In the genomic region with DNA sequence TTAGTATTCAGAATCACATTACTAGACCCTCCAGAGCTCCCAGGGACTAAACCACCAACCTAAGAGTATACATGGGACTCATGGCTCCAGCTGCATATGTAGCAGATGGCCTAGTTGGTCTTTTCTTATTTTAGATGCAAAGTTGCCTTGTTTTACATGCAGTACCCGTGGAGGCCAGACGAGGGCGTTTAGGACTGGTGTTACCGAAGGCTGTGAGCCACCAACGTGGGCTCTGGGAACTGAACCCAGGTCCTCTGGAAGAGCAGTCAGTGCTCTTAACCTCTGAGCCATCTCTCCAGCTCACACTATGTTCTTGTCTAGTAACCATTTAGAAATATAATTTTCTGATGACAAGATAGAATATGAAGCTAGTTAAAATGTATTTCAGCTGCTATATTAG, we compare ENCODE assay signal across 9 mouse cellular contexts.
DNase-seq lines count a peak whose midpoint lies in the region; ATAC-seq and TF ChIP-seq lines count a peak whose summit lies in the region.
"Had no signal": no experiment of that assay in that cellular context is flagged by ENCODE, and none has a peak within 500 bp of the region (broad histone marks: within the 10 kb centered on the region; RNA-seq: fewer than 3 reads in every experiment).

No protein-coding gene starts in this region.

- H3K9ac ChIP-seq in kidney, postnatal 0 days (ENCODE audit: low read depth, low read length), result no peak overlapping the region
- no peak overlapping the region for H3K9ac ChIP-seq in kidney, embryonic 15.5 days
- no peak overlapping the region for H3K9ac ChIP-seq in intestine, embryonic 16.5 days (ENCODE audit: low read depth, low read length)

- H3K27me3 ChIP-seq in kidney, postnatal 0 days (ENCODE audit: insufficient read depth, low read length), result no peaks in the 10 kb centered on the region
- H3K27me3 ChIP-seq in kidney, embryonic 15.5 days, result no peaks in the 10 kb centered on the region
- no peaks in the 10 kb centered on the region for H3K27me3 ChIP-seq in intestine, embryonic 16.5 days (replicated peaks; ENCODE audit: control insufficient read depth, insufficient read depth, low read length)

- no peaks in the 10 kb centered on the region for H3K4me1 ChIP-seq in kidney, postnatal 0 days (replicated peaks; ENCODE audit: insufficient read depth, low read length)
- H3K4me1 ChIP-seq in kidney, embryonic 15.5 days, result no peaks in the 10 kb centered on the region
- H3K4me1 ChIP-seq in intestine, embryonic 16.5 days (ENCODE audit: control insufficient read depth, insufficient read depth, low read length), result peaks cover 8% of the 10 kb centered on the region; the same call in 1 of the 2 replicates

- TF ChIP-seq CTCF in kidney, postnatal 0 days (IDR thresholded peaks at IDR 0.05; ENCODE audit: low read depth), result peak; percentile 53

- no peak overlapping the region for H3K4me2 ChIP-seq in kidney, postnatal 0 days (ENCODE audit: low read length)
- no peak overlapping the region for H3K4me2 ChIP-seq in kidney, embryonic 15.5 days
- no peak overlapping the region for H3K4me2 ChIP-seq in intestine, embryonic 16.5 days (ENCODE audit: low read depth, low read length)

- H3K4me3 ChIP-seq in kidney, postnatal 0 days (replicated peaks; ENCODE audit: low read depth, low read length), result no peak overlapping the region
- no peak overlapping the region for H3K4me3 ChIP-seq in kidney, embryonic 15.5 days (replicated peaks)
- H3K4me3 ChIP-seq in intestine, embryonic 16.5 days (ENCODE audit: low read length), result no peak overlapping the region

- H3K9me3 ChIP-seq in kidney, postnatal 0 days (replicated peaks; ENCODE audit: low read length), result no peaks in the 10 kb centered on the region
- no peaks in the 10 kb centered on the region for H3K9me3 ChIP-seq in kidney, embryonic 15.5 days (replicated peaks)
- H3K9me3 ChIP-seq in intestine, embryonic 16.5 days (ENCODE audit: control insufficient read depth, low read length), result no peaks in the 10 kb centered on the region

- DNase-seq in kidney, postnatal 0 days (ENCODE audit: low spot score), result no peak
- peak; percentile 78 for DNase-seq in CD4-positive, CD25-positive, alpha-beta regulatory T cell, adult 2 months (ENCODE audit: low read depth, low spot score)
- DNase-seq in WW6 (ENCODE audit: low read depth, low spot score), result peak; percentile 39
- DNase-seq in frontal cortex, adult 2 months (ENCODE audit: extremely low spot score in 1 of 2, low spot score in 1 of 2), result no peak
- DNase-seq in cerebellum, postnatal 10 days, result no peak
- DNase-seq: kidney, adult 18-20 months had no signal

- no peak overlapping the region for H3K27ac ChIP-seq in kidney, postnatal 0 days
- no peak overlapping the region for H3K27ac ChIP-seq in kidney, embryonic 15.5 days
- no peak overlapping the region for H3K27ac ChIP-seq in intestine, embryonic 16.5 days (ENCODE audit: low read length)

- no peak for ATAC-seq in kidney, postnatal 0 days (replicated peaks; ENCODE audit: low FRiP score, low read depth)
- ATAC-seq in kidney, embryonic 15.5 days (replicated peaks; ENCODE audit: low FRiP score), result no peak
- ATAC-seq in megakaryocyte progenitor cell, adult 5-6 weeks (replicated peaks; ENCODE audit: poor library complexity), result peak; percentile 60; the same call in 1 of the 2 replicates
- no peak for ATAC-seq in intestine, embryonic 16.5 days

- WGBS in kidney, postnatal 0 days, result 26% methylated on average over 5 of the region's 5 CpGs
- WGBS in kidney, embryonic 15.5 days, result 27% methylated on average over 5 of the region's 5 CpGs
- 24% methylated on average over 5 of the region's 5 CpGs for WGBS in intestine, embryonic 16.5 days

- no peaks in the 10 kb centered on the region for H3K36me3 ChIP-seq in kidney, postnatal 0 days (ENCODE audit: insufficient read depth, low read length)
- H3K36me3 ChIP-seq in kidney, embryonic 15.5 days, result no peaks in the 10 kb centered on the region
- H3K36me3 ChIP-seq in intestine, embryonic 16.5 days (ENCODE audit: control insufficient read depth, insufficient read depth, low read length), result no peaks in the 10 kb centered on the region

Comparison
In these comparisons a context has a peak if more than half of its experiments do, and no peak if none do; other contexts are left out.
1. DNase-seq: peak in CD4-positive, CD25-positive, alpha-beta regulatory T cell, adult 2 months (single experiment) and WW6 (single experiment); none in kidney, postnatal 0 days (single experiment), frontal cortex, adult 2 months (0 of 2) and cerebellum, postnatal 10 days (0 of 2).